Mouse (Mus musculus) liver, adult (tissue): ENCODE measurements around the gene Chka.

Experiments used
- GATA4 ChIP-seq: IDR thresholded peaks from 2 replicates; pipeline ENCODE4 v1.6.1; 2014; ENCODE audit warnings: mild to moderate bottlenecking, low read length; ENCODE audit not compliant: insufficient replicate concordance

Gene Chka

DNA sequence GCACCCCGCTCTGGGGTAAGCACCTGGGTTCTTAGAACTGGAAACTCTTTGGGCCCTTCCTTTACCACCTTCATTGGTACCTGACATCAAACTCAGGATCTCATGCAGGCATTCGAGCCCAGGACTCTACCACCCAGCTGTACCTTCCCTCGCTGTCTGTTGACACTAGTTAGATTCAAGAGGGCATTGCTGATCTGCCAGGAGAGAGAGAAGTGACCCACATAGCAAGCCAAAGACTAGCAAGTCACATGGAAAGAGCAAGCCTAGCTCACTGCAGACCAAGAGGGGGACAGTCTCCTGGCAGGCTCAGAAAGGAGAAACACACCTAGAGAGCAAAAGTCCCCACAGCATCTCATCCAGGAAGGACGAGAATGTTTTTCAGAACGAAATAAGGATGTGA lies 10.9 kb upstream of the Chka start:
- TF ChIP-seq GATA4 = no peak

DNA sequence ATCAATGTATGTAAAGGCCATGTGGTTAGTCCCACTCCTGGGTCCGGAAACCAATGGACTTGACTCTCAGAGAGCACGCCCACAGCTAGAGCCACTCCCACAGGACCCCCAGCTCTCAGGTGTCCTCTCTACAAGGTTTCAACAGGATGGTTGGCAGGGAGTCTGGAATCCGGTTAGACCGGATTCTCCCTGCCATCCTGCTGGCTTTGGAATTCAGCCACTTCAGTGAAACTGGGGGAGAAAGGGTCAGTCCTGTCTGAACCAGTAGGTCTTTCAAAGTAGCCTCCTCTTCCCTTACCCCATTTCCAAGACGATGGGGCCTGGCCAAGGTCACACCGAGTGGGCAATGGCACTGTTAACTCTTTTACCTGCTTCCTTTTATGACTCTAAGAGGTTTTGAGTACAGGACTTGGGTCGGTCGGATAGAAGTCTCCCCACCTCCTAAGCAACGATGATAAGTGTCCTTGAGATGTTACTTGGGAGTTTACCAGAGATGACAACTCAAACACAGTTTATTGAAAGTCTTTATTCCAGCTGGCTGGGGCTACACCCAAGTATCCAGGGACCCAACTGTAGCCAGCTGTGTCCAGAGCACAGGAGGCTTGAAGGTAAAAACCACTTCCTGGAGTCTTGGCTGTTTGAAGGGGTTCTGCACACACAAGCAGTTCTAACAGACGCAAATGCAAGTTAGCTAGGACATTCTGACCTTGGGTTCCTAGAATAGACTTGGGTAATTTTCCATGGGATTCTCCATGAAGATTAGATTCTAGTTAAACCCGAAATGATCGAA lies 9.0 kb upstream of the Chka start:
- no peak for TF ChIP-seq GATA4

- no peak for TF ChIP-seq GATA4
Measured at GRCm38 (mm10) chr19:3843629-3844028, 7.9 kb upstream of the Chka start.

DNA sequence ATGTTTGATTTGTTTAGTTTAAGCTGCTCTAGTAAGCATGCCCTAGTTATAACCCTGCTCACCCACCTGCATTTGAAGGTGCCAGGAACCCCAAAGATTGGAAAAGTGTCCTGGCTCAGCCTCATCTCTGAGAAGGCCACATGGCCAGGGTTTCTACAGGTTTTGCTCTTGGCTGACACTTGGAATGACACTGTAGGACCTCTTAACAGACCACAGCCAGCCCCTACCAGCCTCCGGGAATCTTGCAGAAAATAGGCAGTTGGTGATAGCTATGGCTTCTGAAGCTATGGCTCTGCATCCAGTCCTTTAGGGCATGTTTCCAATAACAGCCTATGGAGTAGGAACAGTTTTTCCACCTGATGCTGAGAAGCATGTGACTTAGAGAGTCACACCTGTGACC lies 6.7 kb upstream of the Chka start:
- no peak for TF ChIP-seq GATA4

- TF ChIP-seq GATA4 = no peak
Measured at GRCm38 (mm10) chr19:3845339-3845738, 6.2 kb upstream of the Chka start.

- peak; percentile 83; the same call in 1 of the 2 replicates for TF ChIP-seq GATA4
Measured at GRCm38 (mm10) chr19:3845803-3846406, 5.7 kb upstream of the Chka start.

DNA sequence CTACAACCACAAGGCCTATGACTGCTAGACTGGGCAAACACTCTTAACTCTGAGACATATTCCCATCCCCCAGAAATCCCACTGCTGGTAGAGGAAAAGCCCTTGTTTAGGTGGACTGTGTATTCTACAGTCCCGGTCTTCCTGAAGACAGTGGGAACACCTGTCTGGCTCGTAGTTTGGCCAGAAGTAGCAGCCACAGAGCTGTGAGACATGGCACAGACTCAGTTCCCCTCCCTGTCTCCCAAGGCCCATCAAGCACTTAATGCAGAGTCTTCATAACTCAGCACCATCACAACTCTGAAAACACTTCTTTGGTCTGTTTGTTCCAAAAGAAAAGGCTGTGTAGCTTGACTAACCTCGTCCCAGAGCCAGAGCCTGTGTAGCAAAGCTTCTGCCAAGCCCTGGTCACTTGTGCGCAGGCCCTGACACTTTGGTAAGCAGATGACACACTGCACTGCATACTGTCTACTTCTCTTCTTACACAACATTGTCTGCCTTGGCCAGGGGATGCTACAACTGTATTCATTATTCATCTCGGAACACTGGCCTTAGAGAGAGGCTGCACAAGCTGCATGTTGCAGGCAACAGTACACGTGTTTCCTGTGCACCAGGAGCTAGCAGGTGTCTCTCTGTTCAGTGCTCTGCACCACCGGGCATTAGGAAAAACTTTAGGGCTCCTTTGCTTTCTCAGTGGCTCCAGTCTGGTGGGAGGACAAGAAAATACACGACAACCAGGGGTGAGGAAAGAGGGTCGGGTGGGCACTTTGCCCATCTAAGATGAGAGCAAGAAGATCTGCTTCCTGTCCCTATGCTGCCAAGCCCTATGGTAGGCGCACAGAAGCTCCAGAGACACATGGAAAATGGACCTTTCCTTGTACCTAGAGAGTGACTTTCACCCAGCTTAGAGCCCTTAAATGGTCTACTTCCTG lies 4.6 kb upstream of the Chka start:
- no peak for TF ChIP-seq GATA4

DNA sequence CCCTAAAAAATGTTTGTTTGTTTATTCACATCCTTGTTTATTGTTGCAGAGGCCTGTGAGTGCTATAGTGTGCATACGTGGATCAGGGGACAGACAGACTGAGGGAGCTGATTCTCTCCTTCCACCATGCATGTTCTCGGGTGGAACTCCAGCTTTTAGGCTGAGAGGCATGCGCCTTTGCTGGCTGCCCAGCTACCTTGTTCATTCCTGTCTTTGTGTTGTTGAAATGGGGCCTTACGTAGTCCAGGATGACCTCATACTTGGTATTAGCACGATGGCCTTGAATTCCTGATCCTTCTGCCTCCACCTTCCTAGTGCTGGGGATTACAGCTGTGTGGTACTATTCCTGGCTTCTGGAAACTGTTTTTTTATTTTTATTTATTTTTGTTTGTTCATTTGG lies 3.9 kb upstream of the Chka start:
- TF ChIP-seq GATA4 = no peak

DNA sequence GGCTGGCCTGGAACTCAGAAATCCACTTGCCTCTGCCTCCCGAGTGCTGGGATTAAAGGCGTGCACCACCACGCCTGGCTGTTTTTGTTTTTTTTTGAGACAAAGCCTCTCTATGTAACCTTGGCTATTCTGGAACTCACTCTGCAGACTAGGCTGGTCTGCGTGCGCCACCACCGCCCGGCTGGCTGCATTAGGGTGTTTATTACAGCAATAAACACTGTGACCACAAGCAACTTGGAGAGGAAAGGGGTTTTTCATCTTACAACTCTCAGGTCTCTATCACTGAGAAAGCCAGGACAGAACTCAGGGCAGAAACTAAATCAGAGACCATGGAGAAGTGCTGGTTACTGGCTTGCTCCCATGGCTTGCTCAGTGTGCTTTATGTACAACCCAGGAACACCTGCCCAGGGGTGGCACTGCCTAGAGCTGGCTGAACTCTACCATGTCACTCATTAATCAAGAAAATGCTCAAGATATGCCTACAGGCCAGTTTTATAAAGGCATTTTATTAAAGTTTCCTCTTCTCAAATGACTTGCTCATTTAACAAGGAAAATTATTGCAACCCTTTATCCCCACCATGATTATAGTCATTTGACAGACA lies 3.3 kb upstream of the Chka start:
- TF ChIP-seq GATA4 = no peak

DNA sequence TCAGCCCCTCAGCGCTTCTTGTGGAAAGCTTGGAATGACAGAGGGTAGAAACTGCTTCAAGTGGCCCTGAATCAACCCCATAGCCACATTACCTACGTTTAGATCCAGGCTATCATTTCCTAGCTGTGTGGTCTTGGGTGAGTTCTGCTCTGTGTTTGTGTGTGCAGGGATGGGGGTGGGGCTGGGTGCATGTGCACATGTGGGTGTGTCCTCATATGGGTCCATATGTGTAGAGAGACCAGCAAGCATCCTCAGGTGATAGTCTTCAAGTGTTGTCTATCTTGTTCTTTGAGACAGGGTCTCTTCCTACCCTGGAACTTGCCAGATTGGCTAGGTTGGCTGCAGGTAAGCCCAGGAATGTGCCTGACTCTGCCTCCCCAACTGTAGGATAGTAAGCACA lies 2.3 kb upstream of the Chka start:
- no peak for TF ChIP-seq GATA4

DNA sequence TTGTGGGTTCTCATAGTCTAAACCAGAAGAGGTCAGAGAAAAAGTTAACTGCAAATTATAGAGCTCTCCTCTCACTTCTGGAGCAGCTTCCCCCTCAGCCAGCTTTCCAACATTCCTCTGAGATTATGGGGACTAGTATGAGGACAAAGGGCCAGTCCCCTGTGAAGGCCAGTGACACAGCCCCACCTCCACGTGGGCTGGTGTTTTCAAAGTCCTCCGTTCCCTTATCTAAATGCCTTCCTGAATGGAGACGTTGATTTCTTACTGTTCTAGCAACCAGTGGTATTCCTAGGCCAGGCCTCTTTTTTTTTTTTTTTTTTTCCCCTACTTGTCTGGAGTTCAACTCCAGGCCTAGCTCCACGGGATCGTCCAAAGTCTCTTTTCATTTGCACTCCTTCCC lies 1.5 kb upstream of the Chka start:
- TF ChIP-seq GATA4 = no peak

DNA sequence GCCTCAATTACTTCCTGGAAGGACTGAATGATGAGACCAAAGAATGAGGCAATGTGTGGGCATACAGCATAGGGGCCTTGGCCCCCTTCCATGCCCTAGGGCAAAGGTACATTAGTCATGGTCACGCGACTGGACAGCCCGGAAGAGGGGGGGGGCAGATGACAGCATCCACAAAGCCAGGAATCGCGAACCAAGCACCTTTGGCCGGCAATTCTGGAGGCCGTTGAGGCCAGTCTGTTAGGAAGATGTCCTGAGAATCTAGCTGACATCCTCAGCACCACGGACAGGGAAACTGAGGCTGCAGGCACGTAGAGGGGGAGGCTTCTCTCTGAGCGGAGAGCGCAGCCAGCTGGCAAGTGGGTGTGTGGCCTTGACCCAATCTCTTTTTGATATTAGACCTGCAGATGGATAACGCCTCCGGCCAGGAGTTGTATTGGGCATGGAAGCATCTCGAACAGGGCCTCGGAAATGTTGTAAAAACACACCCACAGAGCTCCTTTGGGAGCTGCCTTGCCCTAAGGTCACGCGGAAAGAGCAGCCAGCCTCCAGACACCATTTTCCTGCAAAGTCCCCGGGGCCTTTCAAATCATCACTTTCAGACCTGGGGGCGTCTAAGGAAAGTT lies 615 bp upstream of the Chka start:
- no peak; the same call in 1 of the 2 replicates for TF ChIP-seq GATA4

DNA sequence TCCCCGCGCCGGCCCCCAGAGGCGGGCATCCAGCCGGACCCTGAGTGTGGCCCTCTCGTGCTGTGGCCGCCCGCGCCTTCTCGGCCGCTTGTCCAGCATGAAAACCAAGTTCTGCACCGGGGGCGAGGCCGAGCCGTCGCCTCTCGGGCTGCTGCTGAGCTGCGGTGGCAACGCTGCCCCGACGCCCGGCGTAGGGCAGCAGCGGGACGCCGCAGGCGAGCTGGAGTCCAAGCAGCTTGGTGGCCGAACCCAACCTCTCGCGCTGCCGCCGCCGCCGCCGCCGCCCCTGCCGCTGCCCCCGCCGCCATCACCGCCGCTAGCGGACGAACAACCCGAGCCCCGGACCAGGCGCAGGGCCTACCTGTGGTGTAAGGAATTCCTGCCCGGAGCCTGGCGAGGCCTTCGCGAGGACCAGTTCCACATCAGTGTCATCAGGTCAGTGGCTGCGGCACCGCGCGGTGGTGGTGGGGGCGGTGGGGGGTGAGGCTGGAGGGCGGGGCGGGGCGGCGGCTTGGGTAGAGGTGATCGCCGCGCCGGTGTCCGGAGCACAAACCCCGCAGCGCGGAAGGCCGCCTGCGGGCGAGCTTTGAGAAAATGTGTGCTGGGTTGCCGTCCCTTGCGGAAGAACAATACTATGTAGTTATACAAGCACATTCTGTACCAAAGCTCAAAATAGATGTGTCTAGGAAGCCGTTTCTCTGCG lies 557 bp downstream of the Chka start:
- TF ChIP-seq GATA4 = no peak

DNA sequence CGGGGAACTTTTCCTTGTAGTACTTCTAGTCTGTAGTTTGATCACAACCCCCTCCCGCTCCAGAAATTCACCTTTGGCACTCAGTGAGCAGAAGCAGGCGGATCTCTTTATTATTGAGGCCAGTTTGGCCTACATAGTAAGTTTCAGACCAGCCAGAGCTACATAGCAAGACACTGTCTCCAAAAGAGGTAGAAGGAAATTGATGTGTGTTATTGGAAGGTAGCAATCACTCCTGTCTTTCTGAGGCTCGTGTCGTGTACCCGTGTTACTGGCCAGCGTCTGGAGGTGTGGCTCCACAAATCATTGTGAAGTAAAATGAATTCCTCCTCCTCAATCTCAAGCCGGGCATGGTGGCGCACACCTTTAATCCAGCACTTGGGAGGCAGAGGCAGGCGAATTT lies 1.5 kb downstream of the Chka start:
- TF ChIP-seq GATA4 = no peak
